Mouse (Mus musculus): Measurements from ENCODE around the gene Gimap4. TPM values are rescaled to one million over a fixed set of nuclear protein-coding genes. Genes with fewer than 3 reads are reported as not detected.
"Not testable (repeated sequence)": the region's sequence is repeated elsewhere in the genome, so short reads cannot be mapped to it uniquely, and the experiment has no call there.

The Gimap4 gene
- polyA plus RNA-seq, 1 experiment: 9.3 TPM

DNA sequence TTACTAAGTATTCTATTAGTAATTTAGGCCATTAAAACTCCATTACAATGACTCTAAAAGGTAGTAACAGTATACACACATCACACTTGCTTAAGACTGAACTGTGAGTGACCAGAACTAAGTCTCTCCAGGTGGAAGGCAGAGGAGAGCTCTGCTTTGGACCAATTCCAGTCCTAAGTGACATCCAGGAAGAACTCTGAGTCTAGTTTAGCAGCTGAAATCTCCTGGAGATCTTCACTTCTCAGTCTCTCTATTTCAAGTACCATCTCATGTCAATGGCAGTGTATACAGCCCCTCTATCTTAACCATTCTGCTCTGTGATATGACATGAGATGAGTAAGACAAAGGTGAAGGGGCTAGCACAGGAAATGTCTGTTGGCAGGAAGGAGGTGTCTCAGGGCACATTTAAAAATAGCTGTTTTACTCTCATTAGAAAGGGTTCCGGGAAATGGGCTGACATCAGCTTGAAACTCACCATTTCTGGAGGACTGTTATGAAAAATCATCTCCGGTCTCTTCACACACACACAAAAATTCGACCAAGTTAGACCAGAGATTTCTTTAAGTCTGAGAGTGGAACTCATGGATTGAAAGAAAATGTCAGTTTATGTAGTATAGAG is 2.8 kb upstream of the Gimap4 start:
- H3K4me3 ChIP-seq (ENCODE audit: low read depth, low read length): no peak overlapping the region
- 67% methylated on average over 3 of the region's 3 CpGs for WGBS
- H3K27me3 ChIP-seq (ENCODE audit: control insufficient read depth, insufficient read depth, low read length): no peaks in the 10 kb centered on the region
- H3K27ac ChIP-seq (ENCODE audit: insufficient read depth, low read depth, low read length): peak overlapping the region; percentile 27
- peaks cover 5% of the 10 kb centered on the region; the same call in 1 of the 2 replicates for H3K36me3 ChIP-seq (ENCODE audit: control insufficient read depth, insufficient read depth, low read length)
- TF ChIP-seq CTCF (IDR thresholded peaks at IDR 0.05; ENCODE audit: extremely low read depth, insufficient read length, insufficient replicate concordance, low read depth, low read length): no peak
- no peak for TF ChIP-seq POLR2A (IDR thresholded peaks at IDR 0.05; ENCODE audit: low read depth, low read length)
- no peaks in the 10 kb centered on the region for H3K4me1 ChIP-seq (ENCODE audit: control insufficient read depth, insufficient read depth, insufficient read length, low read length)

DNA sequence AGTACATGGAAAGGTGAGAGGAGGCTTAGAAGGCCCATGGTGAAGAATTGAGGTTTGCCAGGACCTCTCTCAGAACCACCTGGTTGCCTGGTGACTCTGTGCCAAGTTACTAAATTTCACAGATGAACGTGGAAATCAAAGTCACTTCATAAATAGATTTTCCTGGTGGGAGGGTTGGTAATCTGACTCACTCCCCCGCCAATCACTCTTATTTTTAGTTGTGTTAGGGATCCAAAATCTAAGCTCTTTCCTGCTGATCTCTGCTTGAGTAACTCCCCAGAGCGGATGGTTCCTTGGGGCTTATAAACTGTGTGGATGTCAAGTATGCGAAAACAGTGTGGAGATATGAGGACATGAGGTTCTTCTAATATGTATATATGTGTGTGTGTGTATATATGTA is 2.1 kb upstream of the Gimap4 start:
- no peaks in the 10 kb centered on the region for H3K27me3 ChIP-seq (ENCODE audit: control insufficient read depth, insufficient read depth, low read length)
- no peaks in the 10 kb centered on the region for H3K4me1 ChIP-seq (ENCODE audit: control insufficient read depth, insufficient read depth, insufficient read length, low read length)
- no peak for TF ChIP-seq POLR2A (IDR thresholded peaks at IDR 0.05; ENCODE audit: low read depth, low read length)
- TF ChIP-seq CTCF (IDR thresholded peaks at IDR 0.05; ENCODE audit: extremely low read depth, insufficient read length, insufficient replicate concordance, low read depth, low read length): no peak
- 72% methylated on average over 4 of the region's 4 CpGs for WGBS
- H3K36me3 ChIP-seq (ENCODE audit: control insufficient read depth, insufficient read depth, low read length): peaks cover 5% of the 10 kb centered on the region; the same call in 1 of the 2 replicates
- H3K27ac ChIP-seq (ENCODE audit: insufficient read depth, low read depth, low read length): peak overlapping the region; percentile 27
- H3K4me3 ChIP-seq (ENCODE audit: low read depth, low read length): no peak overlapping the region

DNA sequence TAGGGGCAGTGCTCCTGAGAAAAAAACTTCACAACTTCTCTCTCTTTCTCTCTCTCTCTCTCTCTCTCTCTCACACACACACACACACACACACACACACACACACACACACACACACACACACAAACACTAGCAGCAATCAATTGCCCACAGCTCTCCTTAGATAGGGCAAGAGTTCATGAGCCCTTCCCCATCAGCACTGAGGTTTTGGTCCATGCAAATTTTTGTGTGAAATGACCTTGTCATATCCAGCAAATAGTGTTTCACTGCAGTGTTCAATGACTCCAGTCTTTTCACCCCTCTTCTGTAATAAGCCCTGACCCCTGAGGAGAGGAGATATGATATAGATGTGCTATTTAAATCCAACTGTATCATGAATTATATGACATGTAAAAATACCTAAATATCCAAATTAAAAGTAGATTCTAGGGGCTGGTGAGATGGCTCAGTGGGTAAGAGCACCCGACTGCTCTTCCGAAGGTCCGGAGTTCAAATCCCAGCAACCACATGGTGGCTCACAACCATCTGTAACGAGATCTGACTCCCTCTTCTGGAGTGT is 1.0 kb upstream of the Gimap4 start:
- not testable (repeated sequence) for H3K4me1 ChIP-seq (ENCODE audit: control insufficient read depth, insufficient read depth, insufficient read length, low read length); H3K36me3 ChIP-seq (ENCODE audit: control insufficient read depth, insufficient read depth, low read length); H3K27me3 ChIP-seq (ENCODE audit: control insufficient read depth, insufficient read depth, low read length); H3K4me3 ChIP-seq (ENCODE audit: low read depth, low read length); H3K27ac ChIP-seq (ENCODE audit: insufficient read depth, low read depth, low read length)
- 84% methylated on average over 4 of the region's 4 CpGs for WGBS

DNA sequence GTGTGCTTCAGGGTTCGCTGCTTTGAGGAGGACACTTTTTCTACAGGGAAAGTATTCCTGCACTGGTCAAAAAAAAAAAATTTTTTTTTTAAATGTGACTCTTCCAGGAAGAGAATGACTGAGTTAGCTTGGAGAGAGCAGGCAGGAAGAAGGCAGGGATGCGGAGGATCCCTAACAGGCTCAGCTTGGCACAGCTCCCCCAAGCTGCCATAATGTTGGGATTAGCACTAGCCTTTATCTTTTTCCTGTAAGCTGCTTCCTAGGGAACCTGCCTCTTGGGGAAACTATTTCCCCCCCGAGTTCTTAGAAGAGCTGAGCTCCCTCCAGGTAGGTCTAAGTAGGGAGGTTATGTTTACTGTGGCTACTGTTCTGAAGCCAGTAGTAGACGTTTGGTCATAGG is 457 bp downstream of the Gimap4 start:
- WGBS: 63% methylated on average over 4 of the region's 4 CpGs
- no peaks in the 10 kb centered on the region for H3K4me1 ChIP-seq (ENCODE audit: control insufficient read depth, insufficient read depth, insufficient read length, low read length)
- TF ChIP-seq CTCF (IDR thresholded peaks at IDR 0.05; ENCODE audit: extremely low read depth, insufficient read length, insufficient replicate concordance, low read depth, low read length) (no peak), POLR2A (IDR thresholded peaks at IDR 0.05; ENCODE audit: low read depth, low read length) (no peak)
- H3K4me3 ChIP-seq (ENCODE audit: low read depth, low read length): peak overlapping the region; percentile 28
- peak overlapping the region; percentile 75 for H3K27ac ChIP-seq (ENCODE audit: insufficient read depth, low read depth, low read length)
- H3K36me3 ChIP-seq (ENCODE audit: control insufficient read depth, insufficient read depth, low read length): no peaks in the 10 kb centered on the region
- no peaks in the 10 kb centered on the region for H3K27me3 ChIP-seq (ENCODE audit: control insufficient read depth, insufficient read depth, low read length)

- Histone ChIP-seq H3K36me3 (ENCODE audit: control insufficient read depth, insufficient read depth, low read length) (no peaks in the 10 kb centered on the region), H3K27me3 (ENCODE audit: control insufficient read depth, insufficient read depth, low read length) (no peaks in the 10 kb centered on the region), H3K4me3 (ENCODE audit: low read depth, low read length) (no peak overlapping the region), H3K4me1 (ENCODE audit: control insufficient read depth, insufficient read depth, insufficient read length, low read length) (no peaks in the 10 kb centered on the region), H3K27ac (ENCODE audit: insufficient read depth, low read depth, low read length) (peak overlapping the region; percentile 75)
- TF ChIP-seq POLR2A (IDR thresholded peaks at IDR 0.05; ENCODE audit: low read depth, low read length) (no peak), CTCF (IDR thresholded peaks at IDR 0.05; ENCODE audit: extremely low read depth, insufficient read length, insufficient replicate concordance, low read depth, low read length) (no peak)
- 71% methylated on average over 2 of the region's 2 CpGs for WGBS
Observed at GRCm38 (mm10) chr6:48685251-48685650, 902 bp downstream of the Gimap4 start.

GRCm38 (mm10) chr6:48685694-48686665 is 1.6 kb downstream of the Gimap4 start:
- Histone ChIP-seq H3K36me3 (ENCODE audit: control insufficient read depth, insufficient read depth, low read length) (no peaks in the 10 kb centered on the region), H3K27me3 (ENCODE audit: control insufficient read depth, insufficient read depth, low read length) (no peaks in the 10 kb centered on the region), H3K4me3 (ENCODE audit: low read depth, low read length) (peak overlapping the region; percentile 43), H3K27ac (ENCODE audit: insufficient read depth, low read depth, low read length) (peak overlapping the region; percentile 75), H3K4me1 (ENCODE audit: control insufficient read depth, insufficient read depth, insufficient read length, low read length) (no peaks in the 10 kb centered on the region)
- 79% methylated on average over 7 of the region's 7 CpGs for WGBS
- TF ChIP-seq POLR2A (IDR thresholded peaks at IDR 0.05; ENCODE audit: low read depth, low read length) (no peak), CTCF (IDR thresholded peaks at IDR 0.05; ENCODE audit: extremely low read depth, insufficient read length, insufficient replicate concordance, low read depth, low read length) (no peak)

- no peaks in the 10 kb centered on the region for H3K36me3 ChIP-seq (ENCODE audit: control insufficient read depth, insufficient read depth, low read length)
- peak overlapping the region; percentile 75 for H3K27ac ChIP-seq (ENCODE audit: insufficient read depth, low read depth, low read length)
- TF ChIP-seq POLR2A (IDR thresholded peaks at IDR 0.05; ENCODE audit: low read depth, low read length) (no peak), CTCF (IDR thresholded peaks at IDR 0.05; ENCODE audit: extremely low read depth, insufficient read length, insufficient replicate concordance, low read depth, low read length) (no peak)
- no peaks in the 10 kb centered on the region for H3K27me3 ChIP-seq (ENCODE audit: control insufficient read depth, insufficient read depth, low read length)
- 57% methylated on average over 2 of the region's 2 CpGs for WGBS
- no peaks in the 10 kb centered on the region for H3K4me1 ChIP-seq (ENCODE audit: control insufficient read depth, insufficient read depth, insufficient read length, low read length)
- H3K4me3 ChIP-seq (ENCODE audit: low read depth, low read length): peak overlapping the region; percentile 38
Observed at GRCm38 (mm10) chr6:48687077-48687476, 2.7 kb downstream of the Gimap4 start.

Measured in small intestine, adult 2 months (tissue).